Mouse (Mus musculus): ENCODE results near the gene Hoxd9. TPM values are rescaled to one million over a fixed set of nuclear protein-coding genes. Genes with fewer than 3 reads are reported as not detected.

Hoxd9 gene
- polyA plus RNA-seq, 1 experiment: not detected

GRCm38 (mm10) chr2:74720384-74720783 lies 22.9 kb downstream of the Hoxd9 start:
- no peaks in the 10 kb centered on the region for H3K4me1 ChIP-seq (ENCODE audit: control insufficient read depth, insufficient read depth, low read length)

GRCm38 (mm10) chr2:74720955-74721491 lies 23.5 kb downstream of the Hoxd9 start:
- no peak overlapping the region for H3K27ac ChIP-seq (ENCODE audit: insufficient read depth, low read length)
- no peaks in the 10 kb centered on the region for H3K4me1 ChIP-seq (ENCODE audit: control insufficient read depth, insufficient read depth, low read length)
- TF ChIP-seq POLR2A (IDR thresholded peaks at IDR 0.05; ENCODE audit: extremely low read depth, insufficient read depth, low read length) (no peak), CTCF (IDR thresholded peaks at IDR 0.05; ENCODE audit: extremely low read depth, insufficient read depth, low read length) (no peak)
- H3K4me3 ChIP-seq (ENCODE audit: insufficient read depth, low read length): no peak overlapping the region

More at GRCm38 (mm10) chr2:74720384-74720783, 22.9 kb downstream of the Hoxd9 start:
- H3K27ac ChIP-seq (ENCODE audit: insufficient read depth, low read length): no peak overlapping the region
- no peak overlapping the region for H3K4me3 ChIP-seq (ENCODE audit: insufficient read depth, low read length)
- TF ChIP-seq POLR2A (IDR thresholded peaks at IDR 0.05; ENCODE audit: extremely low read depth, insufficient read depth, low read length): no peak
- TF ChIP-seq CTCF (IDR thresholded peaks at IDR 0.05; ENCODE audit: extremely low read depth, insufficient read depth, low read length): no peak

- no peaks in the 10 kb centered on the region for H3K4me1 ChIP-seq (ENCODE audit: control insufficient read depth, insufficient read depth, low read length)
- H3K27ac ChIP-seq (ENCODE audit: insufficient read depth, low read length): no peak overlapping the region
- no peak for TF ChIP-seq POLR2A (IDR thresholded peaks at IDR 0.05; ENCODE audit: extremely low read depth, insufficient read depth, low read length)
- no peak for TF ChIP-seq CTCF (IDR thresholded peaks at IDR 0.05; ENCODE audit: extremely low read depth, insufficient read depth, low read length)
- no peak overlapping the region for H3K4me3 ChIP-seq (ENCODE audit: insufficient read depth, low read length)
These were observed 24.4 kb downstream of the Hoxd9 start for GRCm38 (mm10) chr2:74721882-74722281.

- H3K27ac ChIP-seq (ENCODE audit: insufficient read depth, low read length): no peak overlapping the region
- H3K4me1 ChIP-seq (ENCODE audit: control insufficient read depth, insufficient read depth, low read length): no peaks in the 10 kb centered on the region
- TF ChIP-seq POLR2A (IDR thresholded peaks at IDR 0.05; ENCODE audit: extremely low read depth, insufficient read depth, low read length): no peak
- TF ChIP-seq CTCF (IDR thresholded peaks at IDR 0.05; ENCODE audit: extremely low read depth, insufficient read depth, low read length): no peak
- no peak overlapping the region for H3K4me3 ChIP-seq (ENCODE audit: insufficient read depth, low read length)
These were observed 25.4 kb downstream of the Hoxd9 start for GRCm38 (mm10) chr2:74722949-74723348.

GRCm38 (mm10) chr2:74724244-74725015 lies 26.9 kb downstream of the Hoxd9 start:
- no peaks in the 10 kb centered on the region for H3K4me1 ChIP-seq (ENCODE audit: control insufficient read depth, insufficient read depth, low read length)
- TF ChIP-seq CTCF (IDR thresholded peaks at IDR 0.05; ENCODE audit: extremely low read depth, insufficient read depth, low read length): no peak
- no peak for TF ChIP-seq POLR2A (IDR thresholded peaks at IDR 0.05; ENCODE audit: extremely low read depth, insufficient read depth, low read length)
- no peak overlapping the region for H3K27ac ChIP-seq (ENCODE audit: insufficient read depth, low read length)
- no peak overlapping the region for H3K4me3 ChIP-seq (ENCODE audit: insufficient read depth, low read length)

GRCm38 (mm10) chr2:74725171-74725570 lies 27.6 kb downstream of the Hoxd9 start:
- Histone ChIP-seq H3K4me3 (ENCODE audit: insufficient read depth, low read length) (no peak overlapping the region), H3K4me1 (ENCODE audit: control insufficient read depth, insufficient read depth, low read length) (no peaks in the 10 kb centered on the region), H3K27ac (ENCODE audit: insufficient read depth, low read length) (no peak overlapping the region)
- no peak for TF ChIP-seq POLR2A (IDR thresholded peaks at IDR 0.05; ENCODE audit: extremely low read depth, insufficient read depth, low read length)
- TF ChIP-seq CTCF (IDR thresholded peaks at IDR 0.05; ENCODE audit: extremely low read depth, insufficient read depth, low read length): no peak

- Histone ChIP-seq H3K4me3 (ENCODE audit: insufficient read depth, low read length) (no peak within 1 kb of the TSS), H3K27ac (ENCODE audit: insufficient read depth, low read length) (no peak within 1 kb of the TSS)
These were observed 29.0 kb downstream of the Hoxd9 start, which contains the start of gene Gm28230 for GRCm38 (mm10) chr2:74726551-74726950. Gene Gm28230, plus strand, starts transcription at chr2:74726728.

GRCm38 (mm10) chr2:74726973-74727639 lies 29.6 kb downstream of the Hoxd9 start:
- Histone ChIP-seq H3K27ac (ENCODE audit: insufficient read depth, low read length) (no peak overlapping the region), H3K4me3 (ENCODE audit: insufficient read depth, low read length) (no peak overlapping the region), H3K4me1 (ENCODE audit: control insufficient read depth, insufficient read depth, low read length) (no peaks in the 10 kb centered on the region)
- TF ChIP-seq POLR2A (IDR thresholded peaks at IDR 0.05; ENCODE audit: extremely low read depth, insufficient read depth, low read length) (no peak), CTCF (IDR thresholded peaks at IDR 0.05; ENCODE audit: extremely low read depth, insufficient read depth, low read length) (no peak)

More at GRCm38 (mm10) chr2:74726551-74726950, 29.0 kb downstream of the Hoxd9 start, which contains the start of gene Gm28230:
- TF ChIP-seq POLR2A (IDR thresholded peaks at IDR 0.05; ENCODE audit: extremely low read depth, insufficient read depth, low read length) (no peak), CTCF (IDR thresholded peaks at IDR 0.05; ENCODE audit: extremely low read depth, insufficient read depth, low read length) (no peak)
- H3K4me1 ChIP-seq (ENCODE audit: control insufficient read depth, insufficient read depth, low read length): no peaks in the 10 kb centered on the region

- Histone ChIP-seq H3K4me3 (ENCODE audit: insufficient read depth, low read length) (no peak overlapping the region), H3K4me1 (ENCODE audit: control insufficient read depth, insufficient read depth, low read length) (no peaks in the 10 kb centered on the region), H3K27ac (ENCODE audit: insufficient read depth, low read length) (no peak overlapping the region)
- TF ChIP-seq CTCF (IDR thresholded peaks at IDR 0.05; ENCODE audit: extremely low read depth, insufficient read depth, low read length): no peak
- TF ChIP-seq POLR2A (IDR thresholded peaks at IDR 0.05; ENCODE audit: extremely low read depth, insufficient read depth, low read length): no peak
These were observed 30.2 kb downstream of the Hoxd9 start for GRCm38 (mm10) chr2:74727640-74728302.

Data from cortical plate, adult 2 months (tissue).